Mouse (Mus musculus) hematopoietic stem cell, adult 5-6 weeks (primary cell): ENCODE measurements around the gene Kirrel3. TPM values are rescaled to one million over a fixed set of nuclear protein-coding genes. Genes with fewer than 3 reads are reported as not detected.

Experiments
- ATAC-seq, 2 experiments: fragments of 125-278 bp in 1 of 2; replicated peaks in 1 of 2; 2 replicates each; pipeline ENCODE4 v1.8.0; 2016 to 2017; ENCODE audit warnings: inconsistent platforms in 2 of 2, mild to moderate bottlenecking in 2 of 2, moderate number of reproducible peaks in 2 of 2, low read depth in 1 of 2, moderate TSS enrichment in 1 of 2; ENCODE audit not compliant: low FRiP score in 2 of 2, poor library complexity in 2 of 2, severe bottlenecking in 2 of 2, insufficient read depth in 1 of 2, low TSS enrichment in 1 of 2
- total RNA-seq: library from RNA; stranded (forward); fragments of 172-1452, 232-1000 nt; gene quantifications from 2 replicates; pipeline ENCODE4 v1.2.3, GENCODE M21; 2017

The Kirrel3 gene
- total RNA-seq, 1 experiment from 2014 or later = 0.20 TPM

GRCm38 (mm10) chr9:34574611-34575010, 88.9 kb downstream of the Kirrel3 start:
- no peak for ATAC-seq

- ATAC-seq = no peak
These were observed 93.5 kb downstream of the Kirrel3 start for GRCm38 (mm10) chr9:34579174-34579573.

GRCm38 (mm10) chr9:34580059-34580458, 94.4 kb downstream of the Kirrel3 start:
- ATAC-seq = no peak

- ATAC-seq = no peak
These were observed 96.8 kb downstream of the Kirrel3 start for GRCm38 (mm10) chr9:34582496-34582895.

- no peak for ATAC-seq
These were observed 99.8 kb downstream of the Kirrel3 start for GRCm38 (mm10) chr9:34585487-34585886.

GRCm38 (mm10) chr9:34586080-34586479, 100.4 kb downstream of the Kirrel3 start:
- no peak for ATAC-seq

DNA sequence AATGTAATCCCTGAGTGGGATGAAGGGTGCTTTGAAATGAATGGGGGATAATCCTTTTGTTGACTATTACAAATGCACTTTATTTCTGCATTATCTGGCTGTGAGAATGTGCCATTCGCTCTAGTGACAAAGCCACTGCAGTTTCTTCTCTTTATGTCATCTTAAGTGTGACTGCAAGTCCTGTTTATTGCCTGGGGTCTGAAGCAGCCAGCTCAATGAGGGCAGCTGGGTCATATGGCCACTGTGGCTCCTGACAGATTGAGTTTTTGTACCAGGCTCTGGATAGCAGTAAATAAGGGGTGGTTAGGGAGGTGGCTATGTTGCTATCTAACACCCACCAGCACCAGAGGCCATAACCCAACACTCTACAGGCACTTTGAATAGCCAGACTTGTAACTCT, 104.1 kb downstream of the Kirrel3 start:
- ATAC-seq = no peak

- no peak for ATAC-seq
These were observed 106.4 kb downstream of the Kirrel3 start for GRCm38 (mm10) chr9:34592073-34592610.

- ATAC-seq = no peak
These were observed 108.2 kb downstream of the Kirrel3 start for GRCm38 (mm10) chr9:34593889-34594288.

DNA sequence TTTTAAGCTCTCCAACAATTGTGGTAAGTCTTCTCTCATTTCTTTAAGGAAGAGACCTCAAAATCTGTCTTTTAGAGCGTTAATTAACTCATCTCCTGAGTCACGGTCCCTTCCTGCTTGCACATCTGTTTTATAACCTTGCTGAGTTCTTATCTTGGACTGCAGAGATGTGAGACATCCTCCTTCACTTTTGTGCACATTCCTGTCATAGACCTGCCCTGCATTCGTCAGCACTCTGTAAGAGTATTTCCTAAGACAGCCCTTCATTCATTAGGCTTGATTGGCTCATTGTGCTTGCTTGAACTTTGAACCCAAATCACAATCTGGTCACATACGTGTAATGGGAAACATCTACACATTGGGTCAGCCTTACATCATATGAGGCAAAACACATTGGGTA, 114.6 kb downstream of the Kirrel3 start:
- no peak for ATAC-seq

DNA sequence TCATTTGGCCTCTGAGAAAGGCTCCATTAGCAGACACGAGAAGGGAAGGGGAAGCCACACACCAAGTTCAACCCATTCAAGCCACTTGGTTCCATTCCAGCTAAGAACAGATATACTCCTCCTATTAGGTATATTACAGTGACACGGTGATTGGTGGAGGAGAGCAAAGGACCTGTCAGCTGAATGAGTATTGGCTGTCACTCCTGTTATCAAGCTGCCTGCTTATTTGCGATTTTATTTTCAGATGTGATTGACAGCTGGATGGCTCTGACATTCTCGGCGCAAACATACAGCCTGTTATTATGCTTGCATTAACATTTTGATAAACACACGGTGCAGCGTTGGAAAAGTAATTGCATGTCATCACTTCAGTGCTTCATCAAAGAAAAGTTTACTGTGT, 118.1 kb downstream of the Kirrel3 start:
- no peak for ATAC-seq

- no peak for ATAC-seq
These were observed 119.2 kb downstream of the Kirrel3 start for GRCm38 (mm10) chr9:34604931-34605330.

DNA sequence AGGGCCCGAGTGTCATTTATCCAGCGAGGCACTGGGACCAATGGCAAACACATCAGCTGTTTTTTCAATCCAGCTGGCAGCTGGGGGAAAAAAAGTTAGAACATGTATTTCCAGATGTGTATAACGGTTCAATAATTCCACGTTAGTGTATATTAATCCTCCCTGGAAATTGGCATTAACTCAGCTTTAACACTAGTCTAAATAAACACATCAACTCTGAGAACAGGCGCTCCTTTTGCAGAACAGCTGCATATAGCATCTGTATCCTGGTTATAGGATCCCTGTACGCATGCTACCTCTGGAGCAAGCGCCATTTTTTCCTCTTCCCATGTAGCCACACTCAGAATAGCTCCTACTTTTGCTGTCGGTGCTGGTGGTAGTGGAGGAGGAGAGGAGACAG, 119.8 kb downstream of the Kirrel3 start:
- ATAC-seq = no peak

DNA sequence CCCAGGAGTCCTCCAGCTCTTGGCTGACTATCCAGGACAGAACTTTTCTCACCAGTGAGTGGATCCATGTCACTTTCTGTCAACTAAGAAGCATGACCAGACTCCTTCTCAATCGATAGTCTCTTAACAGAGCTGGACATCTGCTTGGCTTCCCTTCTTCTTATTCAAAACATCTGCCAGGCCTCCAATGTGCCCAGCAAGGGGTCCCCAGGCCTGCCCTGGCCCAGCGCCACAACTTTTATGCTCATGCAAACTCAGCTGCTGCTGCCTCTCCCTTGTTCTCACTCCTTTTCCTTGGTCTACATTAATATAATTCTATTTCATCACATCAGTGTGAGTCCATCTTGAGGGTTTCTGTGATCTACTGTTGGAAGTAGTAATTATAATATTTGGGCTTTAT, 122.3 kb downstream of the Kirrel3 start:
- no peak for ATAC-seq

DNA sequence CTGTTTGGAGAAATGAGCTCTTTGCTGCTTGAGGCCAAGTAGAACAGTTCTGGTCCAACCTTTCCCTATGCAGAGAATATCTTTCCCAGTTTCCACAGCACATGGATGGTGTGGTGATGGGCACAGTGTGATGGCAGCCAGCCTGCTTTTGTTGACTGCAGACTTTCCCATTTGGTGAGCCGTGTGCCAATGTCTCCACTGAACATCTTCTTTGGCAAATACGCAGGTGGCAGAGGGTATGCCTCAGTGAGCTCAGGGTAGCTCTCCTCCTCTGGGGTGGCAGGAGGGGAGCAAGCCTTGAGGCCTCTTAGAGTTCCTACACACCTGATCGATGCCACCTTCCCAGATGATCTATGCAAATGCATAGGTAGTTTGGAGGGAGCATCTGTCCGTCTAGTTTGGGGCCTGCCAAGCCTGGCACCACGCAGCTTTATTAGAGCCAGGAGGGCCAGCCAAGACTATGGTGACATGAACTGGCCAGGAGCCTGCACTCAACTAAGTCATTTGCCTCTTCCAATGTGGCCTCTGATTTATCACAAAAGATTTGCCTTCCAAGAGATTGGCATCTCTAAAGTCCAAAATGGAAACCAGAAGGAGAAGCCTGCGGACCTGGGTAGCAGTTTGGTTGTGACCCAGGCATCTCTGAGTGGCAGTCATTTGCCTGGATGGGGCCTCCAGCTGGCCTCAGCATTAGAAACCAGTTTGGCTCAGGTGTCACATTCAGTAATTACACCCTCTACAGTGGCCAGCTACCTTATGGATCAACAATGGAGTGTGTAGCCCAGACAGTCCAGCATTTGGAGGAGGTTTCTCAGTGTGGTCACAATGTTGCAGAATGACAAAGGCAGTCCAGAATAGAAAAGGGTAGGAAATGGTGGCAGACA, 127.4 kb downstream of the Kirrel3 start:
- no peak for ATAC-seq

- ATAC-seq = no peak
These were observed 132.4 kb downstream of the Kirrel3 start for GRCm38 (mm10) chr9:34618099-34618498.

- no peak for ATAC-seq
These were observed 134.2 kb downstream of the Kirrel3 start for GRCm38 (mm10) chr9:34619913-34620312.

DNA sequence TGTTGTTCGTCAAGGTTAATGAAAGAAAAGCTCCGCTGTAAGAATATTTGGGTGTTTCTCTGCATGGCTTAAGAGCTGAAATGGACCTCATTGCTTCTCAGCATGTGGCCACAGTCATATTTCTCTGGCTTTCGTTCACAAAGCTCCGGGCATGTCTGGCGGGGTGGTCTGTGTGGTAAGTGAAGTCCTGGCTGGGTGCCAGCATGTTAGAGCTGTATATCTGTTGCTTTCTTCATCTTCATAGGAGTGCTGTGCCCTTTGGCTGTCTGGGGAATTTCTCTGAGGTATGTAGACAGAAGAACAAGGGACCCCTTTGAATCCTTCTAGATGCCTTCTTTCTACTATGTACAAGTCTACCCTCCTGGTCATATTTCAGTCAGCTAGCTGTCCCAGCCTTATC, 137.8 kb downstream of the Kirrel3 start:
- no peak for ATAC-seq

DNA sequence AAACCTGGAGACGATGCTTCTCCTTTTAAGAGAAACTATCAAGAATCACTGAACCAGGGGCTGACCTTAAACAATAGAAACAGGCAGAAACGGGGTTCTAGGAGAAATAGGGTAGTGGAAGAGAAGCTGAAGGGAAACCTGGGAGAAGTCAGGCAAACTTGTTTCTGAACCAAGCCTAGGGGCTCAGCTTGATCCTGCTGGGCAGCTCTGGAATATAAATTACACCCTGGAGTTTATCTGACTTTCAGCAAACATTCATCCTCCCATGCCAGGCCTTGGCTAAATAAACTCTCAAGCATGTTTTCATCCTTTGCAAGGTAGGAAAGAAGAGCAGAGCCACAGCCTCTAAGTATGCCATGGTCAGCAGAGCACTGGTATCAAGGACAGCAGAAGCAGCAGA, 138.3 kb downstream of the Kirrel3 start:
- ATAC-seq = no peak
